In the genomic region with DNA sequence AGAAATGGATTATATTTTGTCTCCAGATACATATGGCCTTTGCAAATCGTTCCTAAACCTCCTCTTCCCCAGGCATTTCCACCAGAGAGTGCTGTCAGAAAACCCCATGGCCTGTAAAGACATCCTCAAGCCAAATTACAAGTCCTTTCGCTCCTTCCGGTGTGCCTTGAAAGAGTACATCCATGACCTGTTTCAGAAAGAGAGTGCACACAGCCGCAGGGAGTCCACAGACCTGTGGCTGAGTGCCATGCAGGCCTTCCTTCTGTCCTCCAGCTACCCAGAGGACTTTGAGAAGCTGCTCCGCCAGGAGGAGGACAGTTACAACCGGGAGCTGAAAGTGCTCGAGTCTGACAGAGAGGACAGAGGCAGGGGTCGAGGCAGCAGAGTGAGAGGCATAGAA, we compare ENCODE assay signal across 20 mouse cellular contexts. TPM values are rescaled to one million over a fixed set of nuclear protein-coding genes. Genes with fewer than 3 reads are reported as not detected.
"Had no signal": no experiment of that assay in that cellular context is flagged by ENCODE, and none has a peak within 500 bp of the region (broad histone marks: within the 10 kb centered on the region; RNA-seq: fewer than 3 reads in every experiment).

No protein-coding gene starts in this region.

- H3K27ac ChIP-seq: lung, embryonic 15.5 days; macrophage; midbrain, embryonic 13.5 days; midbrain, embryonic 15.5 days; neural tube, embryonic 12.5 days; stomach, embryonic 15.5 days had no signal

- H3K4me3 ChIP-seq: lung, embryonic 15.5 days; megakaryocyte, embryonic 14.5 days; midbrain, embryonic 13.5 days; midbrain, embryonic 15.5 days; neural tube, embryonic 12.5 days; stomach, embryonic 15.5 days had no signal

- DNase-seq: liver, postnatal 0 days; lung, adult 2 months; lung, postnatal 14 days; lung, postnatal 36 days; right cerebral cortex, postnatal 14 days; thymus, adult 18-20 months; thymus, postnatal 25 days; thymus, postnatal 4 days had no signal

- H3K4me2 ChIP-seq: lung, embryonic 15.5 days; midbrain, embryonic 11.5 days; midbrain, embryonic 13.5 days; midbrain, embryonic 15.5 days; neural tube, embryonic 12.5 days; stomach, embryonic 15.5 days had no signal

- H3K27me3 ChIP-seq: lung, embryonic 15.5 days; midbrain, embryonic 13.5 days; midbrain, embryonic 15.5 days; neural tube, embryonic 12.5 days; stomach, embryonic 15.5 days had no signal

- ATAC-seq: liver, postnatal 0 days; lung, postnatal 0 days; midbrain, embryonic 13.5 days; midbrain, embryonic 15.5 days had no signal

- H3K36me3 ChIP-seq: lung, embryonic 15.5 days; midbrain, embryonic 13.5 days; neural tube, embryonic 12.5 days; stomach, embryonic 15.5 days had no signal

- H3K4me1 ChIP-seq: lung, embryonic 15.5 days; megakaryocyte, embryonic 14.5 days; midbrain, embryonic 13.5 days; midbrain, embryonic 15.5 days; neural tube, embryonic 12.5 days; stomach, embryonic 15.5 days had no signal

- H3K9ac ChIP-seq: liver, postnatal 0 days; lung, embryonic 15.5 days; midbrain, embryonic 13.5 days; midbrain, embryonic 15.5 days; neural tube, embryonic 12.5 days; stomach, embryonic 15.5 days had no signal

- H3K9me3 ChIP-seq: lung, embryonic 15.5 days; megakaryocyte, embryonic 14.5 days; midbrain, embryonic 13.5 days; midbrain, embryonic 15.5 days; neural tube, embryonic 12.5 days; stomach, embryonic 15.5 days had no signal

RNA-seq across cellular contexts. Expression of a gene that starts 47.8 kb away (rescaled TPM):
- total RNA-seq: megakaryocyte progenitor cell, adult 5-6 weeks; monocyte, adult 5-6 weeks; neutrophil, adult 5-6 weeks had no signal
- polyA plus RNA-seq: macrophage had no signal
